Comparison of ENCODE assay signal across 8 mouse cellular contexts in genomic region chr5:124444661-124445561, GRCm38 (mm10). TPM values are rescaled to one million over a fixed set of nuclear protein-coding genes. Genes with fewer than 3 reads are reported as not detected.
DNase-seq lines count a peak whose midpoint lies in the region; ATAC-seq and TF ChIP-seq lines count a peak whose summit lies in the region.

No protein-coding gene starts in this region.

- 0 out of 2 replicates have a peak, but pooled peaks have one; percentile 14 for TF ChIP-seq CTCF in thymus, adult 2 months (IDR thresholded peaks at IDR 0.05; ENCODE audit: borderline replicate concordance, control insufficient read depth, extremely low read depth, insufficient read depth, low read length, poor library complexity)

- peak overlapping the region; percentile 84 for H3K27ac ChIP-seq in embryonic facial prominence, embryonic 11.5 days (replicated peaks; ENCODE audit: low read depth, low read length)
- H3K27ac ChIP-seq in liver, embryonic 15.5 days (replicated peaks) = peak overlapping the region; percentile 93
- H3K27ac ChIP-seq in neural tube, embryonic 12.5 days = peak overlapping the region; percentile 50; the same call in 1 of the 2 replicates
- peak overlapping the region; percentile 50 for H3K27ac ChIP-seq in thymus, adult 2 months (ENCODE audit: control insufficient read depth, insufficient read depth, low read length)

- ATAC-seq in embryonic facial prominence, embryonic 11.5 days (replicated peaks; ENCODE audit: insufficient number of reproducible peaks, low FRiP score, low TSS enrichment, low read depth) = peak; percentile 68
- peak; percentile 84 for ATAC-seq in liver, embryonic 15.5 days (ENCODE audit: insufficient read depth)
- peak; percentile 89 for ATAC-seq in neural tube, embryonic 12.5 days (ENCODE audit: low FRiP score, low read depth)

- peak overlapping the region; percentile 63 for H3K4me2 ChIP-seq in embryonic facial prominence, embryonic 11.5 days (ENCODE audit: low read depth, low read length)
- peak overlapping the region; percentile 99 for H3K4me2 ChIP-seq in liver, embryonic 15.5 days
- peak overlapping the region; percentile 91 for H3K4me2 ChIP-seq in neural tube, embryonic 12.5 days (replicated peaks)

- H3K4me3 ChIP-seq in embryonic facial prominence, embryonic 11.5 days (ENCODE audit: low read depth, low read length) = peak overlapping the region; percentile 96
- peak overlapping the region; percentile 89 for H3K4me3 ChIP-seq in liver, embryonic 15.5 days (replicated peaks)
- peak overlapping the region; percentile 97 for H3K4me3 ChIP-seq in neural tube, embryonic 12.5 days
- peak overlapping the region; percentile 93 for H3K4me3 ChIP-seq in thymus, adult 2 months (ENCODE audit: control insufficient read depth, insufficient read depth, low read length)

- H3K36me3 ChIP-seq in embryonic facial prominence, embryonic 11.5 days (replicated peaks; ENCODE audit: control insufficient read depth, insufficient read depth, low read depth, low read length) = no peaks in the 10 kb centered on the region; the same call in 1 of the 2 replicates
- H3K36me3 ChIP-seq in liver, embryonic 15.5 days (replicated peaks) = peaks cover 44% of the 10 kb centered on the region
- H3K36me3 ChIP-seq in neural tube, embryonic 12.5 days = peaks cover 27% of the 10 kb centered on the region
- peaks cover 27% of the 10 kb centered on the region for H3K36me3 ChIP-seq in thymus, adult 2 months (ENCODE audit: control insufficient read depth, insufficient read depth, low read length)

- peak; percentile 84 for TF ChIP-seq POLR2A in thymus, adult 2 months (IDR thresholded peaks at IDR 0.05; ENCODE audit: control insufficient read depth, extremely low read depth, insufficient read depth, low read length, poor library complexity)

- H3K27me3 ChIP-seq in embryonic facial prominence, embryonic 11.5 days (ENCODE audit: control insufficient read depth, insufficient read depth, low read length) = no peaks in the 10 kb centered on the region
- no peaks in the 10 kb centered on the region for H3K27me3 ChIP-seq in liver, embryonic 15.5 days
- no peaks in the 10 kb centered on the region for H3K27me3 ChIP-seq in neural tube, embryonic 12.5 days (replicated peaks)
- H3K27me3 ChIP-seq in thymus, adult 2 months (ENCODE audit: control insufficient read depth, insufficient read depth, low read length) = no peaks in the 10 kb centered on the region

- H3K4me1 ChIP-seq in embryonic facial prominence, embryonic 11.5 days (ENCODE audit: control insufficient read depth, insufficient read depth, low read length) = no peaks in the 10 kb centered on the region
- peaks cover 81% of the 10 kb centered on the region for H3K4me1 ChIP-seq in liver, embryonic 15.5 days (replicated peaks)
- H3K4me1 ChIP-seq in neural tube, embryonic 12.5 days = peaks cover 39% of the 10 kb centered on the region
- H3K4me1 ChIP-seq in thymus, adult 2 months (replicated peaks; ENCODE audit: control insufficient read depth, insufficient read depth, low read length) = peaks cover 20% of the 10 kb centered on the region

- peak; percentile 87 for DNase-seq in CD4-positive helper T cell, adult 2 months (ENCODE audit: low read depth, low spot score)
- DNase-seq in adrenal gland, postnatal 10 days = peak; percentile 86
- DNase-seq in embryonic facial prominence, embryonic 11.5 days (ENCODE audit: low spot score) = peak; percentile 85
- DNase-seq in heart, adult 9 months (ENCODE audit: low spot score in 2 of 2) = peak; percentile 74
- peak; percentile 87 for DNase-seq in kidney, adult 9 months
- DNase-seq in thymus, adult 2 months = peak; percentile 75

- 6% methylated on average over 46 of the region's 66 CpGs for WGBS in embryonic facial prominence, embryonic 11.5 days
- WGBS in liver, embryonic 15.5 days (ENCODE audit: insufficient replicate concordance) = 2% methylated on average over 66 of the region's 66 CpGs
- 6% methylated on average over 63 of the region's 66 CpGs for WGBS in neural tube, embryonic 12.5 days
- 11% methylated on average over 66 of the region's 66 CpGs for WGBS in thymus, adult 2 months

- H3K9ac ChIP-seq in embryonic facial prominence, embryonic 11.5 days (replicated peaks; ENCODE audit: low read length) = peak overlapping the region; percentile 94
- peak overlapping the region; percentile 93 for H3K9ac ChIP-seq in liver, embryonic 15.5 days
- H3K9ac ChIP-seq in neural tube, embryonic 12.5 days = peak overlapping the region; percentile 95

- H3K9me3 ChIP-seq in embryonic facial prominence, embryonic 11.5 days (replicated peaks; ENCODE audit: control insufficient read depth, low read length) = no peaks in the 10 kb centered on the region
- no peaks in the 10 kb centered on the region for H3K9me3 ChIP-seq in liver, embryonic 15.5 days (replicated peaks)
- no peaks in the 10 kb centered on the region for H3K9me3 ChIP-seq in neural tube, embryonic 12.5 days

RNA-seq across cellular contexts. Expression of gene Kmt5a, which starts 5.2 kb away (rescaled TPM):
- 100 to 1,000 TPM; 105 to 109 TPM for total RNA-seq in adrenal gland, postnatal 10 days (2021)
- polyA plus RNA-seq in embryonic facial prominence, embryonic 11.5 days (2014; fragmentation: Nextera tagmentation; extraction: Ambion mirVana) = 75.3 and 102 TPM in 2 replicates
- polyA plus RNA-seq in liver, embryonic 15.5 days (2015; fragmentation: Nextera tagmentation; extraction: Ambion mirVana) = 60.1 and 67.9 TPM in 2 replicates
- 67.2 and 81.3 TPM in 2 replicates for polyA plus RNA-seq in neural tube, embryonic 12.5 days (2016; fragmentation: Nextera tagmentation; extraction: Ambion mirVana)
- polyA plus RNA-seq in thymus, adult 2 months (2012; rRNA removed) = 76.5 and 92.5 TPM in 2 replicates

RNA-seq across cellular contexts. Expression of gene Sbno1, which starts 19.1 kb away (rescaled TPM):
- total RNA-seq in adrenal gland, postnatal 10 days (2021) = 10 to 100 TPM; 71.7 to 90.6 TPM
- 74.5 and 75.1 TPM in 2 replicates for polyA plus RNA-seq in embryonic facial prominence, embryonic 11.5 days (2014; fragmentation: Nextera tagmentation; extraction: Ambion mirVana)
- polyA plus RNA-seq in liver, embryonic 15.5 days (2015; fragmentation: Nextera tagmentation; extraction: Ambion mirVana) = 35.0 and 35.3 TPM in 2 replicates
- polyA plus RNA-seq in neural tube, embryonic 12.5 days (2016; fragmentation: Nextera tagmentation; extraction: Ambion mirVana) = 108 and 119 TPM in 2 replicates
- polyA plus RNA-seq in thymus, adult 2 months (2012; rRNA removed) = 36.3 and 40.8 TPM in 2 replicates

RNA-seq across cellular contexts. Expression of gene Rilpl2, which starts 33.3 kb away (rescaled TPM):
- total RNA-seq in adrenal gland, postnatal 10 days (2021) = 10 to 100 TPM; 20.4 to 21.0 TPM
- 28.0 and 28.2 TPM in 2 replicates for polyA plus RNA-seq in embryonic facial prominence, embryonic 11.5 days (2014; fragmentation: Nextera tagmentation; extraction: Ambion mirVana)
- 8.9 and 9.5 TPM in 2 replicates for polyA plus RNA-seq in liver, embryonic 15.5 days (2015; fragmentation: Nextera tagmentation; extraction: Ambion mirVana)
- 18.4 and 18.9 TPM in 2 replicates for polyA plus RNA-seq in neural tube, embryonic 12.5 days (2016; fragmentation: Nextera tagmentation; extraction: Ambion mirVana)
- polyA plus RNA-seq in thymus, adult 2 months (2012; rRNA removed) = 38.5 and 38.6 TPM in 2 replicates

RNA-seq across cellular contexts. Expression of gene Snrnp35, which starts 38.0 kb away (rescaled TPM):
- total RNA-seq in adrenal gland, postnatal 10 days (2021) = 10 to 100 TPM; 16.1 to 18.7 TPM
- 12.3 and 13.9 TPM in 2 replicates for polyA plus RNA-seq in embryonic facial prominence, embryonic 11.5 days (2014; fragmentation: Nextera tagmentation; extraction: Ambion mirVana)
- 10.5 and 10.8 TPM in 2 replicates for polyA plus RNA-seq in liver, embryonic 15.5 days (2015; fragmentation: Nextera tagmentation; extraction: Ambion mirVana)
- 29.5 and 29.6 TPM in 2 replicates for polyA plus RNA-seq in neural tube, embryonic 12.5 days (2016; fragmentation: Nextera tagmentation; extraction: Ambion mirVana)
- 4.6 and 5.0 TPM in 2 replicates for polyA plus RNA-seq in thymus, adult 2 months (2012; rRNA removed)

Comparison
In these comparisons a context has a peak if more than half of its experiments do, and no peak if none do; other contexts are left out.
1. Peak in every context shown above with its lines: DNase-seq, ATAC-seq, H3K4me3 ChIP-seq and H3K27ac ChIP-seq.